Mouse (Mus musculus) erythroblast, adult 5-6 weeks (primary cell): ENCODE results near the gene Six5. TPM values are rescaled to one million over a fixed set of nuclear protein-coding genes. Genes with fewer than 3 reads are reported as not detected.
A peak's percentile ranks its signal among the peaks of the same experiment; 100 is the strongest.

ENCODE experiments used
- ATAC-seq: replicated peaks from 2 replicates; pipeline ENCODE4 v1.8.0; 2016; ENCODE audit warnings: moderate number of reproducible peaks, mild to moderate bottlenecking, moderate TSS enrichment, inconsistent platforms; ENCODE audit not compliant: poor library complexity, low FRiP score, severe bottlenecking
- total RNA-seq, 2 experiments: library from RNA; stranded (forward) in 1 of 2; stranded (reverse) in 1 of 2; fragments of 150-400 nt in 1 of 2; fragments of 200-764, 138-1000 nt in 1 of 2; gene quantifications; 2 replicates each; pipeline versions ENCODE4 v1.2.3 to v1.2.4; 2015 to 2017; ENCODE audit warnings: low replicate concordance in 2 of 2

Gene Six5
- total RNA-seq, 2 experiments from 2014 or later = not detected

GRCm38 (mm10) chr7:19130657-19131056 is 36.3 kb downstream of the Six5 start:
- no peak for ATAC-seq

GRCm38 (mm10) chr7:19131324-19131848 is 37.0 kb downstream of the Six5 start:
- peak; percentile 97 for ATAC-seq

- ATAC-seq = no peak
Observed at GRCm38 (mm10) chr7:19136168-19136567, 41.8 kb downstream of the Six5 start.

- no peak for ATAC-seq
Observed at GRCm38 (mm10) chr7:19136673-19137334, 42.4 kb downstream of the Six5 start.

GRCm38 (mm10) chr7:19137380-19137779 is 43.0 kb downstream of the Six5 start:
- ATAC-seq = no peak

GRCm38 (mm10) chr7:19146793-19147192 is 52.4 kb downstream of the Six5 start:
- no peak for ATAC-seq

GRCm38 (mm10) chr7:19147497-19148045 is 53.2 kb downstream of the Six5 start:
- ATAC-seq = no peak

Other genes with a start within 250 kb of the Six5 start
- gene Pglyrp1, start 223.3 kb upstream of the Six5 start, total RNA-seq (2015; ENCODE audit: low replicate concordance) = 330 and 397 TPM in 2 replicates
- 26.8 and 56.7 TPM in 2 replicates for gene Pglyrp1, start 223.3 kb upstream of the Six5 start, total RNA-seq (2017; ENCODE audit: low replicate concordance)
- 5.2 TPM in 1 of 2 replicates, not detected in the other for gene Ccdc61, start 184.2 kb upstream of the Six5 start, total RNA-seq (2015; ENCODE audit: low replicate concordance)
- 5.8 and 16.9 TPM in 2 replicates for gene Ccdc61, start 184.2 kb upstream of the Six5 start, total RNA-seq (2017; ENCODE audit: low replicate concordance)
- gene Nova2, start 168.7 kb upstream of the Six5 start, total RNA-seq (2015; ENCODE audit: low replicate concordance) = not detected in 2 replicates
- gene Nova2, start 168.7 kb upstream of the Six5 start, total RNA-seq (2017; ENCODE audit: low replicate concordance) = not detected in 2 replicates
- not detected in 2 replicates for gene Nanos2, start 107.2 kb upstream of the Six5 start, total RNA-seq (2015; ENCODE audit: low replicate concordance)
- not detected in 2 replicates for gene Nanos2, start 107.2 kb upstream of the Six5 start, total RNA-seq (2017; ENCODE audit: low replicate concordance)
- not detected in 2 replicates for gene Mypop, start 103.3 kb upstream of the Six5 start, total RNA-seq (2015; ENCODE audit: low replicate concordance)
- 0.43 TPM in 1 of 2 replicates, not detected in the other for gene Mypop, start 103.3 kb upstream of the Six5 start, total RNA-seq (2017; ENCODE audit: low replicate concordance)
- 5.6 and 7.3 TPM in 2 replicates for gene Irf2bp1, start 90.5 kb upstream of the Six5 start, total RNA-seq (2015; ENCODE audit: low replicate concordance)
- gene Irf2bp1, start 90.5 kb upstream of the Six5 start, total RNA-seq (2017; ENCODE audit: low replicate concordance) = 0.77 and 3.9 TPM in 2 replicates
- gene Foxa3, start 71.1 kb upstream of the Six5 start, total RNA-seq (2015; ENCODE audit: low replicate concordance) = not detected in 2 replicates
- not detected in 2 replicates for gene Foxa3, start 71.1 kb upstream of the Six5 start, total RNA-seq (2017; ENCODE audit: low replicate concordance)
- 15.2 and 35.9 TPM in 2 replicates for gene Sympk, start 70.2 kb upstream of the Six5 start, total RNA-seq (2015; ENCODE audit: low replicate concordance)
- gene Sympk, start 70.2 kb upstream of the Six5 start, total RNA-seq (2017; ENCODE audit: low replicate concordance) = 7.8 and 21.0 TPM in 2 replicates
- gene Rsph6a, start 39.9 kb upstream of the Six5 start, total RNA-seq (2015; ENCODE audit: low replicate concordance) = not detected in 2 replicates
- gene Rsph6a, start 39.9 kb upstream of the Six5 start, total RNA-seq (2017; ENCODE audit: low replicate concordance) = not detected in 2 replicates
- gene Dmwd, start 18.4 kb upstream of the Six5 start, total RNA-seq (2015; ENCODE audit: low replicate concordance) = 1.9 and 3.1 TPM in 2 replicates
- gene Dmwd, start 18.4 kb upstream of the Six5 start, total RNA-seq (2017; ENCODE audit: low replicate concordance) = 1.0 and 2.6 TPM in 2 replicates
- 3.8 TPM in 1 of 2 replicates, not detected in the other for gene Dmpk, start 10.7 kb upstream of the Six5 start, total RNA-seq (2015; ENCODE audit: low replicate concordance)
- gene Dmpk, start 10.7 kb upstream of the Six5 start, total RNA-seq (2017; ENCODE audit: low replicate concordance) = 4.3 and 6.0 TPM in 2 replicates
- not detected in 2 replicates for gene Gm4969, start 23.8 kb downstream of the Six5 start, total RNA-seq (2015; ENCODE audit: low replicate concordance)
- gene Gm4969, start 23.8 kb downstream of the Six5 start, total RNA-seq (2017; ENCODE audit: low replicate concordance) = 0.28 TPM in 1 of 2 replicates, not detected in the other
- 0.21 and 0.77 TPM in 2 replicates for gene Fbxo46, start 25.3 kb downstream of the Six5 start, total RNA-seq (2015; ENCODE audit: low replicate concordance)
- gene Fbxo46, start 25.3 kb downstream of the Six5 start, total RNA-seq (2017; ENCODE audit: low replicate concordance) = 2.1 and 2.5 TPM in 2 replicates
- 1.3 and 6.7 TPM in 2 replicates for gene Qpctl, start 54.7 kb downstream of the Six5 start, total RNA-seq (2015; ENCODE audit: low replicate concordance)
- 0.70 and 1.3 TPM in 2 replicates for gene Qpctl, start 54.7 kb downstream of the Six5 start, total RNA-seq (2017; ENCODE audit: low replicate concordance)
- gene Snrpd2, start 55.1 kb downstream of the Six5 start, total RNA-seq (2015; ENCODE audit: low replicate concordance) = 15.0 TPM in 2 replicates
- gene Snrpd2, start 55.1 kb downstream of the Six5 start, total RNA-seq (2017; ENCODE audit: low replicate concordance) = 20.2 and 22.0 TPM in 2 replicates
- gene Gipr, start 71.5 kb downstream of the Six5 start, total RNA-seq (2015; ENCODE audit: low replicate concordance) = 0.42 TPM in 1 of 2 replicates, not detected in the other
- not detected in 2 replicates for gene Gipr, start 71.5 kb downstream of the Six5 start, total RNA-seq (2017; ENCODE audit: low replicate concordance)
- gene Eml2, start 81.8 kb downstream of the Six5 start, total RNA-seq (2015; ENCODE audit: low replicate concordance) = 1.5 and 2.1 TPM in 2 replicates
- 2.8 and 3.7 TPM in 2 replicates for gene Eml2, start 81.8 kb downstream of the Six5 start, total RNA-seq (2017; ENCODE audit: low replicate concordance)
- gene Gpr4, start 117.9 kb downstream of the Six5 start, total RNA-seq (2015; ENCODE audit: low replicate concordance) = 0.19 TPM in 1 of 2 replicates, not detected in the other
- gene Gpr4, start 117.9 kb downstream of the Six5 start, total RNA-seq (2017; ENCODE audit: low replicate concordance) = not detected in 2 replicates
- 6.5 and 7.7 TPM in 2 replicates for gene Opa3, start 133.7 kb downstream of the Six5 start, total RNA-seq (2015; ENCODE audit: low replicate concordance)
- 2.1 and 5.6 TPM in 2 replicates for gene Opa3, start 133.7 kb downstream of the Six5 start, total RNA-seq (2017; ENCODE audit: low replicate concordance)
- gene Vasp, start 177.2 kb downstream of the Six5 start, total RNA-seq (2015; ENCODE audit: low replicate concordance) = 34.6 and 35.9 TPM in 2 replicates
- gene Vasp, start 177.2 kb downstream of the Six5 start, total RNA-seq (2017; ENCODE audit: low replicate concordance) = 32.5 and 56.6 TPM in 2 replicates
- not detected in 2 replicates for gene Ppm1n, start 185.5 kb downstream of the Six5 start, total RNA-seq (2015; ENCODE audit: low replicate concordance)
- not detected in 2 replicates for gene Ppm1n, start 185.5 kb downstream of the Six5 start, total RNA-seq (2017; ENCODE audit: low replicate concordance)
- gene Rtn2, start 188.0 kb downstream of the Six5 start, total RNA-seq (2015; ENCODE audit: low replicate concordance) = not detected in 2 replicates
- not detected in 2 replicates for gene Rtn2, start 188.0 kb downstream of the Six5 start, total RNA-seq (2017; ENCODE audit: low replicate concordance)
- 2.9 and 3.1 TPM in 2 replicates for gene Fosb, start 215.5 kb downstream of the Six5 start, total RNA-seq (2015; ENCODE audit: low replicate concordance)
- 2.2 and 3.8 TPM in 2 replicates for gene Fosb, start 215.5 kb downstream of the Six5 start, total RNA-seq (2017; ENCODE audit: low replicate concordance)